Mouse (Mus musculus) kidney, postnatal 36 days (tissue): Measurements from ENCODE around the gene Rexo4.

Experiments
- DNase-seq, 2 experiments: peaks; one replicate each; pipeline ENCODE4 v3.0.0; 2021 to 2022; ENCODE audit warnings: mixed read lengths in 2 of 2

Gene Rexo4

GRCm38 (mm10) chr2:26909387-26909784 lies 54.8 kb downstream of the Rexo4 start:
- no peak for DNase-seq

- no peak for DNase-seq
Observed at GRCm38 (mm10) chr2:26908710-26909386, 55.3 kb downstream of the Rexo4 start.

GRCm38 (mm10) chr2:26907109-26907508 lies 57.1 kb downstream of the Rexo4 start:
- peak; percentile 60 to 83 for DNase-seq

- no peak for DNase-seq
Observed at GRCm38 (mm10) chr2:26906431-26906830, 57.8 kb downstream of the Rexo4 start.

GRCm38 (mm10) chr2:26905936-26906335 lies 58.2 kb downstream of the Rexo4 start:
- DNase-seq = no peak
